Mouse (Mus musculus) limb, embryonic 13.5 days (tissue): ENCODE measurements at regions not wholly inside any gene's neighbourhood (a gene's known extent, or its start where the extent isn't known, plus 50 kb on each side); places are given as distances from the start of the nearest gene placed in this dataset.
"Not testable (repeated sequence)": the region's sequence is repeated elsewhere in the genome, so short reads cannot be mapped to it uniquely, and the experiment has no call there.

Experiments
- ATAC-seq: fragments of 200-750 bp; cut with Nextera tagmentation; 2 replicates; pipeline ENCODE4 v1.8.0; 2017; ENCODE audit warnings: low read depth, moderate number of reproducible peaks, moderate TSS enrichment; ENCODE audit not compliant: low FRiP score
- H3K27ac ChIP-seq: fragments of 300-500 bp; sonication (generic); 2 replicates; pipeline ENCODE4 v1.5.1; 2015; ENCODE audit warnings: inconsistent platforms, mild to moderate bottlenecking, moderate library complexity
- H3K27me3 ChIP-seq: fragments of 300-500 bp; sonication (generic); 2 replicates; pipeline ENCODE4 v1.6.1; 2015; ENCODE audit warnings: mild to moderate bottlenecking, inconsistent platforms
- H3K36me3 ChIP-seq: fragments of 300-500 bp; sonication (generic); 2 replicates; pipeline ENCODE4 v1.6.1; 2015; ENCODE audit warnings: inconsistent platforms, mild to moderate bottlenecking, moderate library complexity
- H3K4me1 ChIP-seq: fragments of 300-500 bp; sonication (generic); 2 replicates; pipeline ENCODE4 v1.6.1; 2015; ENCODE audit warnings: inconsistent platforms
- H3K4me2 ChIP-seq: fragments of 300-500 bp; sonication (generic); replicated peaks from 2 replicates; pipeline ENCODE4 v1.6.1; 2015; ENCODE audit warnings: inconsistent platforms, mild to moderate bottlenecking, moderate library complexity
- H3K4me3 ChIP-seq: fragments of 300-500 bp; sonication (generic); 2 replicates; pipeline ENCODE4 v1.5.1; 2015; ENCODE audit warnings: moderate library complexity, mild to moderate bottlenecking, inconsistent platforms
- H3K9ac ChIP-seq: fragments of 300-500 bp; sonication (generic); 2 replicates; pipeline ENCODE4 v1.6.1; 2015; ENCODE audit warnings: mild to moderate bottlenecking, inconsistent platforms
- H3K9me3 ChIP-seq: fragments of 300-500 bp; sonication (generic); 2 replicates; pipeline ENCODE4 v1.6.1; 2016; ENCODE audit warnings: inconsistent platforms
- WGBS: fragments of 180-500 bp; shearing (Covaris S2); methylation state at CpG from one replicate; pipeline ENCODE4 v1.1.7; 2015; 5-methylcytosine and 5-hydroxymethylcytosine counted together

DNA sequence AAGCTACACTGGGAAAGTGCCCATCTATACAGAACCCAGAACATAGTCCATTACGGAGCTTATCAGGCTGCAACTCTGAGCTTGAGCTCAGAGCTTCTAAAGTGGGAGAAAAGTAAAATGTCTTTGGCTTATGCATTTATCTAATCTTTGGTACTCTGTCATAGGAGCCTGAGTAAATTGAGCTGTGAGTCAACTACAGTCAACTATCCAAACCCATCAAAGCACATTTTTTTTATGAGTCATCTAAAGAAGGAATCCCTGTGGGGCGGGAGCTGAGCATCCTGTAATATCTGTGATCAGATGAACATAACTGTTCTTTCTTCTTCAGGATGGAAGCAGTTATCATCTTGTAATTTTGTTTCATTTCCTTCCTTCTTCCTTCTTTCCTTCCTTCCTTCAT, 323.1 kb downstream of the Trib2 start:
- no peaks in the 10 kb centered on the region for H3K36me3 ChIP-seq
- H3K27me3 ChIP-seq = no peaks in the 10 kb centered on the region
- no peak overlapping the region for H3K9ac ChIP-seq
- H3K27ac ChIP-seq = no peak overlapping the region
- no peak for ATAC-seq
- H3K4me3 ChIP-seq = no peak overlapping the region
- H3K4me1 ChIP-seq = no peaks in the 10 kb centered on the region
- H3K4me2 ChIP-seq = no peak overlapping the region
- no peaks in the 10 kb centered on the region for H3K9me3 ChIP-seq
- 84% methylated on average over 2 of the region's 2 CpGs for WGBS

DNA sequence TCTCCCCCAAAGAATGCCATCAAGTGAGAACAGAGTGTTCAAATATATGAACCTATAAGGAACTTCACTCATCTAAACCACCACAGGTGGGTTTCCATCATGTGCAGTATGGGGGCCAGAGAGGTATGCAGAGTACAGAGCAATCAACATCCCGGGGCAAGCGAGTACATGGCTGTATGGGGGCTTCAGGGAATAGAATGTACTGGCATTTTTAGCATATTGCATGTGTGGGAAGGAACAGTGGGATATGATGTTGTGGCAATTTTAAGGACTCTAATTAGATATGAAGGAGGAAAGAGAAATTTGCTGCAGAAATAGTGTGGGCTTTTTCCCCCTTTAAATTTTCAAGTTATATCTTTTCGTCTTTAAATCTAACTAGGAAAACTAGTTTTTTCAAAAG, 344.0 kb downstream of the Trib2 start:
- ATAC-seq = no peak
- no peak overlapping the region for H3K9ac ChIP-seq
- H3K9me3 ChIP-seq = no peaks in the 10 kb centered on the region
- 78% methylated on average over 3 of the region's 3 CpGs for WGBS
- H3K4me3 ChIP-seq = no peak overlapping the region
- no peaks in the 10 kb centered on the region for H3K27me3 ChIP-seq
- H3K36me3 ChIP-seq = no peaks in the 10 kb centered on the region
- H3K27ac ChIP-seq = no peak overlapping the region
- H3K4me1 ChIP-seq = no peaks in the 10 kb centered on the region
- H3K4me2 ChIP-seq = no peak overlapping the region

DNA sequence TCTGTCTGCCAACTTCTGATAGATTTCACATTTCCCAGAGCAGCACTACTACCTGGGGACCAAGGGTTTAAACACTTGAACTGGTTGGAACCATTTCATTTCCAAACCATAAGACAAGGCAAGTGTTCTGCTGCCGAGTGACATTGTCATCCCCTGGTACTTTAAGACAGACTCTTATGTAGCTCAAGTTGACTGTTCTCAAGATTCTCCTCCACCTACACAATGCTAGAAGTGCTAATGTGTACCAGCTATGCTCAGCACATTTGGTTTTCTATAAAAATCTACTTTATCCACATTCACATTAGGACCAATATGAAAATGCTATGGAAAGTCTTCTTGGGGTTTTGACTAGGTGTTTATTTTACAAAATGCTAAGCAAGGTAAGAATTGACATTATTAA, 357.3 kb downstream of the Trib2 start:
- H3K4me1 ChIP-seq = no peaks in the 10 kb centered on the region
- ATAC-seq = no peak
- no peaks in the 10 kb centered on the region for H3K9me3 ChIP-seq

DNA sequence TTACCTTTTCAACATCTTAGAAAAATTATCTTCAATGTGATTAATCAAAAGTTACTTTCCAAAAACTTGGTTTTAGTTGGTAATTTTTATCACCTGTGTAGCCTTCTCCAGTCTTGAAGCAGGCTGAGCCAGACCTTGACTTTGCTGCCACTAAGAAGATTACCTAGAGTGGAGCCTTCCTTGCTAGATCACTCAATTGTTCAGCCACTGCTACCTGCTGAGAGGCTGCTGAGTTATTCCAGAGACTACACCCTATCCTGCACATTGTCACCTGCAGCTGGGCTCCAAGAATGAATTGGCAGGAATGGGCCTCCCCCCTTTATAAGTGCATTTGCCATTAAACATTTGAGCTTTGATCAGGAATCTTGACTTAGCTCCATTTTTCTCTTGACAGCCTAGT, 360.4 kb downstream of the Trib2 start:
- not testable (repeated sequence) for H3K9ac ChIP-seq, H3K27me3 ChIP-seq, H3K4me3 ChIP-seq, ATAC-seq, H3K4me2 ChIP-seq, H3K4me1 ChIP-seq, H3K27ac ChIP-seq, H3K9me3 ChIP-seq, H3K36me3 ChIP-seq

More for the DNA sequence above, 357.3 kb downstream of the Trib2 start:
- 89% methylated on average over 1 of the region's 1 CpGs for WGBS
- Histone ChIP-seq H3K9ac (no peak overlapping the region), H3K36me3 (no peaks in the 10 kb centered on the region), H3K4me2 (no peak overlapping the region), H3K27me3 (no peaks in the 10 kb centered on the region), H3K27ac (no peak overlapping the region), H3K4me3 (no peak overlapping the region)

DNA sequence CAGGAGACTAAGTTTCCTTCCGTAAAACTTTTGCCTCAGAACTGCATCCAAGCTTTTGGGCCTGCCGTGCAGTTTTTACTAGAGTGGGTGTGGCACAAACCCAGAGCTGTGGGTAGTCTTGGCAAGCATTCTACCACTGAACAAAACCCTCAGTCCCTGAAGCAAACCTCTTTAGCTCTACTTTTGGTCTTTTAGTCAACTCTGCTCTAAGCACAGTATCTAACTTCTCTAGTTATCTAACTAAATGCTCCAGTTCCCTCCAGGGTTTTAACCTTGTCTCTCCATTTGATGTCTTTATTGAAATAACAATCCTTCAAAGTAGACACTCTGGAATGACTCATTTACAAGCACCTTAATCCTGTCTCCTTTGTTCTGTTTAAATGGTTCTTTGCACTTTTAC, 361.0 kb downstream of the Trib2 start:
- H3K4me3 ChIP-seq = no peak overlapping the region
- no peak overlapping the region for H3K27ac ChIP-seq
- ATAC-seq = no peak
- no peaks in the 10 kb centered on the region for H3K9me3 ChIP-seq
- no peaks in the 10 kb centered on the region for H3K27me3 ChIP-seq
- no peaks in the 10 kb centered on the region for H3K4me1 ChIP-seq
- 82% methylated on average over 2 of the region's 2 CpGs for WGBS
- no peak overlapping the region for H3K9ac ChIP-seq
- no peaks in the 10 kb centered on the region for H3K36me3 ChIP-seq
- no peak overlapping the region for H3K4me2 ChIP-seq

DNA sequence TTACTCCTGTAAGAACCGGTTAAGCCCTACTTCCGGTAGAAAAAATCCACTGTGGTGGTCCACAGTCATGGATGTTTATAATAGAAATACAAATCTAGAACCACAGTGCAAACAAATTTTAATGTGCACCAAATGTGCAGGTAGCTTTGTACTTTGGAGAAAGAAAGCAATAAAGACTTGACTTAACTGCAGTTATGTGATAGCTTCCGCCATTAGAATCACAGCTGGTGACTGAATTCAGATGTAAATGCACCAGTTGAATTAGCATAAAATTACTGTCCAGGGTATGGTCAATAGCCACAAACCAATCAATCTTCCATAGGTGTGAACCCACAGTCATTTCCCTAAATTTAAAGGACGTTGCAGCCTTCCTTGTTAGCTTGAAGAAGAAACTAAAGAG, 367.2 kb downstream of the Trib2 start:
- 68% methylated on average over 4 of the region's 4 CpGs for WGBS
- ATAC-seq = no peak

DNA sequence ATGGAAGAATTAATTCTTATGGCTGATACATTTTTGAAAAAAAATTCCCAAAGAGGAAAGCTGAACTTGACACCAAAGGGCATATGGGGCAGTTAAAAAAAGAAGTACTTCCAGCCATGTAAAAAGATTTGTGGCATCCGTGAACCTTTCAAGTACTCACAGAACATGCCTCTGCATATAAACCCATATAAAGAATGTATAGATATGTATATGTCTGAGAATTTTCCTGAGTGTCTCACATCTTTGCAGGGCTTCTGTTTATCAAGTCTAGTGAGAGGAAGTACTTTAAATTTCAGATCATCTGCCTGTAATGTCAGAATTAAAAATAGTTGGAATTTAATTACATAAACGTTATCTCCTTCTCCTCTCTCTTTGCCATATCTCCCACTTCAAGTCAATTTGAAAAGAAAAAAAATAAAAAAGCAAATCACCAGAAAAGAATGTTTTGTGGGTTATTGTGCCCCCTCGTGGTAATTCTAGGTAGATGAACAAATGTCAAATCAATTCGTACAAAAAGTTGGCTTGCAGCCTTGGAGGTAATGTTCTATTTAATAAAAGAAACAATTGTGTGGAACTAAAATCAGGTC, 400.4 kb downstream of the Trib2 start:
- Histone ChIP-seq H3K9ac (no peak overlapping the region), H3K9me3 (no peaks in the 10 kb centered on the region), H3K27me3 (peaks cover 3% of the 10 kb centered on the region; the same call in 1 of the 2 replicates), H3K4me1 (no peaks in the 10 kb centered on the region), H3K4me2 (no peak overlapping the region), H3K36me3 (no peaks in the 10 kb centered on the region), H3K27ac (no peak overlapping the region), H3K4me3 (no peak overlapping the region)
- no peak for ATAC-seq
- 24% methylated on average over 4 of the region's 4 CpGs for WGBS

More for the DNA sequence above, 367.2 kb downstream of the Trib2 start:
- Histone ChIP-seq H3K4me3 (no peak overlapping the region), H3K9me3 (no peaks in the 10 kb centered on the region), H3K4me1 (no peaks in the 10 kb centered on the region), H3K27ac (no peak overlapping the region), H3K4me2 (no peak overlapping the region), H3K36me3 (no peaks in the 10 kb centered on the region), H3K9ac (no peak overlapping the region), H3K27me3 (no peaks in the 10 kb centered on the region)

DNA sequence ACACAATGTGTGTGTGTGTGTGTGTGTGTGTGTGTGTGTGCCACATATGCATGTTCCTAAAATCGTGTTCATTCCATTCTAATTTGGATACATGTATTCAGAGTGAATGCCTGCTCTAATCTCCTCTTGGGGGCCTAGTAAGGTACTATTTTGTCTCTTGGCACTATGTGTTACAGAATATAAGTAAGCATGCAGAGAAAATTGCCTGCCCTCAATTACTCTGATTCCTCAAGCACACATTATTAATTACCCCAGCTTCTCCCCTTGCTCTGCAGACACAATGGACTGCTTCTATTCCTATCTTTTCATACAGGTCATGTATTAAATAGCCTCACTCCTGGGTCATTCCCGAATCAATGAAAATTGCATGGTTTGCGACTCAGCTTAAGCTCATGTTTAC, 406.3 kb downstream of the Trib2 start:
- no peaks in the 10 kb centered on the region for H3K27me3 ChIP-seq
- no peaks in the 10 kb centered on the region for H3K4me1 ChIP-seq
- no peaks in the 10 kb centered on the region for H3K9me3 ChIP-seq
- H3K4me3 ChIP-seq = no peak overlapping the region
- no peak for ATAC-seq
- H3K9ac ChIP-seq = no peak overlapping the region
- no peaks in the 10 kb centered on the region for H3K36me3 ChIP-seq
- WGBS = 83% methylated on average over 3 of the region's 3 CpGs
- no peak overlapping the region for H3K27ac ChIP-seq
- no peak overlapping the region for H3K4me2 ChIP-seq

DNA sequence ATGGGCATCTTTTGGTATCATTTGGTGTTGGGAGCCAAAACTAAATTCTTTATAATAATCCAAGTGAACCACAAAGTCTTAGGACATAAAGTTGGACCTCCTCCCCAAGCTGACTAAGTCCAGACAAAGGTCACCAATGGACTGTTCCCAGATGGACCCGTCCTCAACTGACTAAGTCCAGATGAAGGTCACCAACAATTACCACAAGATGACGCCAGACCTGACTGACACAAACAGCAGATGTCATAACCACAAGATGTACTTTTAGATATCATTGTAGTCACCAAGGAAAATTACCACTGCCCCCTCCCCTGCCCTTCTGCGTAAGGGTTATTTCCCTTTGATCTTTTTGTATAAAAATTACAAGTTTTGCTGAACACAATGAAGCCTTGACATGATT, 409.1 kb downstream of the Trib2 start:
- not testable (repeated sequence) for H3K9ac ChIP-seq, H3K4me2 ChIP-seq, H3K27ac ChIP-seq, H3K27me3 ChIP-seq, H3K9me3 ChIP-seq, H3K4me1 ChIP-seq, H3K36me3 ChIP-seq, ATAC-seq, H3K4me3 ChIP-seq
- WGBS = 69% methylated on average over 3 of the region's 3 CpGs

DNA sequence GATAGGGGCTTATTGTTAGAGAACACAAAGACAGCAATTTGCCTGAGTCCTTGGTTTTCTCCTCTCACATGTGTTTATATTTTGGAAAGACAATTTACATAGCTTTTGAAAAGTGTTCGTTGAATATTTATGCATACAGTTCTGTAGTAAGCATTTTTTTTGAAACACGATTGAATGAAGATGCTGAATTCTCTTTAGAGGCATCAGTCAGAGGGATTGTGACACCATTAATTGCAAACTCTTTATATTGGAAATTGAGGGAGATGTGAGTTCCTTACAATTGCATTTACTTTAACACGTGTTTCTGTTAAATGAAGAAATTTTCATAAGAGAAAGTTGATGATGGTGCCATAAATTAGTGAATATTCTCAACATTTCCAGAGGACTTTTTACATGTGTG, 424.1 kb downstream of the Trib2 start:
- H3K9me3 ChIP-seq = no peaks in the 10 kb centered on the region
- H3K36me3 ChIP-seq = no peaks in the 10 kb centered on the region
- H3K27ac ChIP-seq = no peak overlapping the region
- H3K4me1 ChIP-seq = no peaks in the 10 kb centered on the region
- no peaks in the 10 kb centered on the region for H3K27me3 ChIP-seq
- WGBS = 74% methylated on average over 3 of the region's 3 CpGs
- no peak overlapping the region for H3K4me2 ChIP-seq
- no peak overlapping the region for H3K9ac ChIP-seq
- no peak overlapping the region for H3K4me3 ChIP-seq
- no peak for ATAC-seq

DNA sequence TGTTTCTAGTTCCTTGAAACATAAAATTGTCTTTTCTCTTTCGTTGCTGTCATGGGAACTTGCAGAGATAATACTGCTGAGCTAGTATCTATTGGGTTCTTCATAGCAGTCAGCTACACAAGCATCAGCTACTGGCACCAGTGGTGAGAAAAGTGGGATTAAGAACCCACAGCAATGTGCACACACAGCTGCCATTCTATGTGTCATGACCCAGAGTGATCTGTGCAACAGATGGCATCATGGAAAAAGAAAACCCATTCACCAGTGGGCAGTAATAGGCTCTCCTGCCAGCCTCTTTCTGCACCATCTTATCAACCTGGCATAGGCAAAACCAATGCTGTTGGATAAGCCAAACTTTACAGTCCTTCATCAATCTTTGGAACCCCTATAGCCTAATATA, 428.1 kb downstream of the Trib2 start:
- H3K36me3 ChIP-seq = no peaks in the 10 kb centered on the region
- no peak for ATAC-seq
- H3K9me3 ChIP-seq = no peaks in the 10 kb centered on the region
- H3K4me1 ChIP-seq = no peaks in the 10 kb centered on the region
- no peak overlapping the region for H3K4me3 ChIP-seq
- no peak overlapping the region for H3K4me2 ChIP-seq
- 77% methylated on average over 1 of the region's 1 CpGs for WGBS
- H3K27ac ChIP-seq = no peak overlapping the region
- H3K27me3 ChIP-seq = no peaks in the 10 kb centered on the region
- no peak overlapping the region for H3K9ac ChIP-seq

DNA sequence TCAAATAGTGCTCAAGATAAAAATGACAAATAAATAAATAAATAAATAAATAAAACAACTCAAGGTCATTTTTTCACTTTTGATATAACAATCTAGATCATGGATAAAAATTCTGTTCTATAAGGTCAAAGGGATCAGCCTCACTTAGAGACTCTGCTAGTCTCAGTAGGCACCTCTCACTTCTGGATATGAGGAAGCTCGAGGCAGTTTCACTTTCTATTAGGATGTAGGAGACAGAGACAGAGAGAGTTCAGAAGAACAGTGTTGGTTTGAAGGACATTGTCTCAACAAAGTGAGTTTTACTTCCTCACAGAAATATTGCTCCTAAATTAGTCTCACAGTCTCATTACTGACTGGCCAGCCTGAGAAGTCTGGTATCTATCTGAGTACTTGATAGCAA, 458.9 kb downstream of the Trib2 start:
- H3K9ac ChIP-seq = no peak overlapping the region
- ATAC-seq = no peak
- 69% methylated on average over 1 of the region's 1 CpGs for WGBS
- H3K27me3 ChIP-seq = no peaks in the 10 kb centered on the region
- no peaks in the 10 kb centered on the region for H3K9me3 ChIP-seq
- H3K4me1 ChIP-seq = no peaks in the 10 kb centered on the region; the same call in 1 of the 2 replicates
- H3K4me2 ChIP-seq = no peak overlapping the region
- H3K36me3 ChIP-seq = no peaks in the 10 kb centered on the region
- no peak overlapping the region for H3K4me3 ChIP-seq
- no peak overlapping the region for H3K27ac ChIP-seq

DNA sequence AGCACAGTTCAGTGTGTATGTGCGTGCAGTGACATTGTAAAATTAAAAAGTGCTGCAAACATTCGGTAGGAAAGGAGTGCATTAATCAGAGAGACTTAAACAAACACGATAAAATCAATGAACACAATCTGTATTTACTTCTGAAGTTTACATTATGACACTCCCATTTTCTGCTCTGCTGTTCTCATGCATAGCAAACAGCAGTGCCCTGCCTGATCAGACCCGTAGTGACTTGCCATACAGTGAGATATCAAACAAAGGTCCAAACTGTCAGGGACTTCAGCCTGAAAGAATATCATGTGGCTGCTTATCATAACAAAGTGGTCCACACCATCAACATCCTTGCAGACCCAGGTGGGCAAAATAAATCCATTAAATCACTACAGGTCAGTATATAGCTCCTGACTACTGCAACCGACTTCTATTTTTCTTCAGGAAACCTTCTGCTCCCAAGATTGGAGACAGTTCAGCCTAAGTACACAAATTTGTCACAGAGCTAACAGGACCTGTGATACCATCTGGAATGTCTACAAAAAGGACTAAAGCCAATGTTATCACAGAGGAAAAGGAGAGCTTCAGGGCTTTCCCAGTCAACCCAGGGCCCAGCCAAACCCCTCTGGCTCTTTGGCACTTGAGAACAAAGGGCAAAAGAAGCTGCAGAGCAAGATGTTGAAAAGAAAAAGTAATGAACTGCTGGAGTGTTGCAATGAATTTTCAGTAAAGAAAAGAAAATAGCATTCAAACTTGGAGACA, 495.8 kb downstream of the Trib2 start:
- Histone ChIP-seq H3K27me3 (no peaks in the 10 kb centered on the region), H3K9me3 (no peaks in the 10 kb centered on the region), H3K9ac (no peak overlapping the region), H3K4me3 (no peak overlapping the region), H3K36me3 (no peaks in the 10 kb centered on the region), H3K4me2 (no peak overlapping the region), H3K27ac (no peak overlapping the region), H3K4me1 (no peaks in the 10 kb centered on the region)
- WGBS = 75% methylated on average over 5 of the region's 5 CpGs
- no peak for ATAC-seq
